14 mouse cellular contexts compared by ENCODE assay signal in genomic region chr13:51600169-51600568, GRCm38 (mm10). TPM values are rescaled to one million over a fixed set of nuclear protein-coding genes. Genes with fewer than 3 reads are reported as not detected.
"Had no signal": no experiment of that assay in that cellular context is flagged by ENCODE, and none has a peak within 500 bp of the region (broad histone marks: within the 10 kb centered on the region; RNA-seq: fewer than 3 reads in every experiment).

No protein-coding gene starts in this region.

- H3K4me2 ChIP-seq: liver, embryonic 11.5 days; liver, embryonic 15.5 days; midbrain, embryonic 13.5 days; neural tube, embryonic 15.5 days had no signal

- H3K9me3 ChIP-seq: liver, embryonic 15.5 days; midbrain, embryonic 13.5 days; neural tube, embryonic 15.5 days had no signal

- H3K27ac ChIP-seq: liver, embryonic 15.5 days; macrophage; midbrain, embryonic 13.5 days; neural tube, embryonic 15.5 days; stomach, postnatal 0 days had no signal

- H3K9ac ChIP-seq: liver, embryonic 15.5 days; midbrain, embryonic 13.5 days; neural tube, embryonic 15.5 days had no signal

- H3K36me3 ChIP-seq: liver, embryonic 15.5 days; midbrain, embryonic 13.5 days; neural tube, embryonic 15.5 days had no signal

- H3K4me1 ChIP-seq: liver, embryonic 15.5 days had no signal

- H3K4me3 ChIP-seq: liver, embryonic 15.5 days; midbrain, embryonic 13.5 days; myocyte; neural tube, embryonic 15.5 days had no signal

- ATAC-seq: lung, postnatal 0 days; midbrain, embryonic 13.5 days had no signal

- DNase-seq: kidney, adult 18-20 months; kidney, postnatal 14 days; left cerebral cortex, postnatal 4 days; lung, adult 2 months; right cerebral cortex, postnatal 14 days; thymus, postnatal 25 days had no signal

RNA-seq across cellular contexts. Expression of gene Shc3, which starts 30.9 kb away (rescaled TPM):
- polyA plus RNA-seq: liver, embryonic 11.5 days; liver, embryonic 15.5 days; macrophage had no signal
